Mouse (Mus musculus) forebrain, embryonic 14.5 days (tissue): ENCODE measurements around the gene Tchp. TPM values are rescaled to one million over a fixed set of nuclear protein-coding genes. Genes with fewer than 3 reads are reported as not detected.

Experiments used
- ATAC-seq: fragments of 200-750 bp; cut with Nextera tagmentation; 2 replicates; pipeline ENCODE4 v1.8.0; 2017; ENCODE audit warnings: mild to moderate bottlenecking, moderate library complexity
- DNase-seq: peaks from one replicate; pipeline ENCODE4 v3.0.0-alpha.2; 2015; ENCODE audit warnings: low spot score
- H3K27ac ChIP-seq: fragments of 300-500 bp; sonication (generic); 2 replicates; pipeline ENCODE4 v1.5.1; 2014; ENCODE audit warnings: low read depth, mild to moderate bottlenecking, control low read depth, low read length, moderate library complexity
- H3K27me3 ChIP-seq: fragments of 300-500 bp; sonication (generic); replicated peaks from 2 replicates; pipeline ENCODE4 v1.6.1; 2014; ENCODE audit warnings: low read length, control low read depth, mixed read lengths; ENCODE audit not compliant: control insufficient read depth, insufficient read depth
- H3K36me3 ChIP-seq: fragments of 300-500 bp; sonication (generic); 2 replicates; pipeline ENCODE4 v1.6.1; 2014; ENCODE audit warnings: low read length, control low read depth; ENCODE audit not compliant: control insufficient read depth, insufficient read depth
- H3K4me1 ChIP-seq: fragments of 300-500 bp; sonication (generic); 2 replicates; pipeline ENCODE4 v1.6.1; 2014; ENCODE audit warnings: antibody characterized with exemption, low read length, control low read depth; ENCODE audit not compliant: control insufficient read depth, insufficient read depth
- H3K4me2 ChIP-seq: fragments of 300-500 bp; sonication (generic); 2 replicates; pipeline ENCODE4 v1.6.1; 2014; ENCODE audit warnings: mild to moderate bottlenecking, control low read depth, low read length
- H3K4me3 ChIP-seq: fragments of 300-500 bp; sonication (generic); 2 replicates; pipeline ENCODE4 v1.5.1; 2014; ENCODE audit warnings: low read depth, low read length, control low read depth
- H3K9ac ChIP-seq: fragments of 300-500 bp; sonication (generic); 2 replicates; pipeline ENCODE4 v1.6.1; 2014; ENCODE audit warnings: mild to moderate bottlenecking, low read length, control low read depth, moderate library complexity
- H3K9me3 ChIP-seq: fragments of 300-500 bp; sonication (generic); replicated peaks from 2 replicates; pipeline ENCODE4 v1.6.1; 2016; ENCODE audit warnings: low read length, control low read depth, mixed read lengths; ENCODE audit not compliant: control insufficient read depth
- WGBS: fragments of 180-500 bp; shearing (Covaris S2); extraction: QIAGEN DNeasy Blood & Tissue Kit; methylation state at CpG from one replicate; pipeline ENCODE4 v1.1.7; 2014; 5-methylcytosine and 5-hydroxymethylcytosine counted together
- polyA plus RNA-seq: library from polyadenylated mRNA; unstranded; fragments of >200 nt; fragmentation: Nextera tagmentation; extraction: Ambion mirVana; gene quantifications from 2 replicates; pipeline ENCODE4 v1.2.1, GENCODE M21; 2014

The Tchp gene
- polyA plus RNA-seq, 1 experiment from 2014 or later = 7.1 TPM

GRCm38 (mm10) chr5:114721969-114722368 lies 14.4 kb downstream of the Tchp start:
- no peaks in the 10 kb centered on the region for H3K27me3 ChIP-seq
- no peak overlapping the region for H3K4me3 ChIP-seq
- H3K4me2 ChIP-seq = no peak overlapping the region
- no peak for DNase-seq
- no peaks in the 10 kb centered on the region for H3K4me1 ChIP-seq
- H3K9me3 ChIP-seq = no peaks in the 10 kb centered on the region
- H3K27ac ChIP-seq = no peak overlapping the region
- 96% methylated on average over 10 of the region's 10 CpGs for WGBS
- no peak for ATAC-seq
- peaks cover 64% of the 10 kb centered on the region for H3K36me3 ChIP-seq
- no peak overlapping the region for H3K9ac ChIP-seq

GRCm38 (mm10) chr5:114722846-114723245 lies 15.3 kb downstream of the Tchp start:
- H3K4me1 ChIP-seq = no peaks in the 10 kb centered on the region
- H3K36me3 ChIP-seq = peaks cover 63% of the 10 kb centered on the region
- no peak overlapping the region for H3K9ac ChIP-seq
- H3K27ac ChIP-seq = peak overlapping the region; percentile 35; the same call in 1 of the 2 replicates
- no peaks in the 10 kb centered on the region for H3K9me3 ChIP-seq
- no peak for DNase-seq
- no peaks in the 10 kb centered on the region for H3K27me3 ChIP-seq
- H3K4me3 ChIP-seq = no peak overlapping the region
- WGBS = 93% methylated on average over 13 of the region's 13 CpGs
- ATAC-seq = no peak
- no peak overlapping the region for H3K4me2 ChIP-seq

GRCm38 (mm10) chr5:114728160-114728559 lies 20.6 kb downstream of the Tchp start:
- no peak overlapping the region for H3K4me3 ChIP-seq
- 81% methylated on average over 10 of the region's 10 CpGs for WGBS
- H3K27me3 ChIP-seq = no peaks in the 10 kb centered on the region
- H3K9me3 ChIP-seq = no peaks in the 10 kb centered on the region
- DNase-seq (no peak), ATAC-seq (no peak)
- no peak overlapping the region for H3K27ac ChIP-seq
- H3K36me3 ChIP-seq = peaks cover 61% of the 10 kb centered on the region
- H3K4me2 ChIP-seq = no peak overlapping the region
- no peak overlapping the region for H3K9ac ChIP-seq
- H3K4me1 ChIP-seq = no peaks in the 10 kb centered on the region

GRCm38 (mm10) chr5:114730129-114730528 lies 22.6 kb downstream of the Tchp start:
- Histone ChIP-seq H3K4me1 (no peaks in the 10 kb centered on the region), H3K36me3 (peaks cover 73% of the 10 kb centered on the region), H3K27ac (no peak overlapping the region), H3K9me3 (no peaks in the 10 kb centered on the region), H3K4me2 (no peak overlapping the region), H3K4me3 (no peak overlapping the region), H3K27me3 (no peaks in the 10 kb centered on the region), H3K9ac (no peak overlapping the region)
- DNase-seq = no peak
- WGBS = 83% methylated on average over 10 of the region's 10 CpGs
- ATAC-seq = no peak

GRCm38 (mm10) chr5:114731498-114731897 lies 23.9 kb downstream of the Tchp start:
- no peak overlapping the region for H3K4me2 ChIP-seq
- H3K27me3 ChIP-seq = no peaks in the 10 kb centered on the region
- no peak for DNase-seq
- no peaks in the 10 kb centered on the region for H3K9me3 ChIP-seq
- no peak overlapping the region for H3K4me3 ChIP-seq
- H3K36me3 ChIP-seq = peaks cover 86% of the 10 kb centered on the region
- H3K4me1 ChIP-seq = no peaks in the 10 kb centered on the region
- no peak overlapping the region for H3K9ac ChIP-seq
- whole genome bisulfite sequencing = 66% methylated on average over 6 of the region's 6 CpGs
- H3K27ac ChIP-seq = no peak overlapping the region
- no peak for ATAC-seq

- no peak overlapping the region for H3K9ac ChIP-seq
Measured at GRCm38 (mm10) chr5:114731969-114732368, 24.4 kb downstream of the Tchp start.

GRCm38 (mm10) chr5:114733606-114734005 lies 26.0 kb downstream of the Tchp start:
- peaks cover 93% of the 10 kb centered on the region for H3K36me3 ChIP-seq

More at GRCm38 (mm10) chr5:114731969-114732368, 24.4 kb downstream of the Tchp start:
- 94% methylated on average over 15 of the region's 15 CpGs for WGBS
- ATAC-seq (no peak), DNase-seq (no peak)
- Histone ChIP-seq H3K27me3 (no peaks in the 10 kb centered on the region), H3K4me2 (no peak overlapping the region), H3K36me3 (peaks cover 91% of the 10 kb centered on the region), H3K4me3 (no peak overlapping the region), H3K27ac (no peak overlapping the region), H3K9me3 (no peaks in the 10 kb centered on the region), H3K4me1 (no peaks in the 10 kb centered on the region)

GRCm38 (mm10) chr5:114737090-114737887 lies 29.7 kb downstream of the Tchp start:
- H3K27me3 ChIP-seq = no peaks in the 10 kb centered on the region
- H3K9ac ChIP-seq = no peak overlapping the region
- no peaks in the 10 kb centered on the region for H3K4me1 ChIP-seq
- no peaks in the 10 kb centered on the region for H3K9me3 ChIP-seq
- H3K36me3 ChIP-seq = peaks cover 94% of the 10 kb centered on the region
- H3K27ac ChIP-seq = no peak overlapping the region
- 86% methylated on average over 21 of the region's 21 CpGs for WGBS
- no peak for ATAC-seq
- H3K4me2 ChIP-seq = no peak overlapping the region
- no peak for DNase-seq
- H3K4me3 ChIP-seq = no peak overlapping the region

More at GRCm38 (mm10) chr5:114733606-114734005, 26.0 kb downstream of the Tchp start:
- no peak overlapping the region for H3K4me3 ChIP-seq
- no peak overlapping the region for H3K4me2 ChIP-seq
- DNase-seq (no peak), ATAC-seq (no peak)
- WGBS = 94% methylated on average over 15 of the region's 15 CpGs
- no peaks in the 10 kb centered on the region for H3K9me3 ChIP-seq
- H3K4me1 ChIP-seq = no peaks in the 10 kb centered on the region
- no peak overlapping the region for H3K27ac ChIP-seq
- H3K27me3 ChIP-seq = no peaks in the 10 kb centered on the region
- no peak overlapping the region for H3K9ac ChIP-seq

- Histone ChIP-seq H3K9ac (no peak overlapping the region), H3K4me1 (no peaks in the 10 kb centered on the region), H3K4me2 (no peak overlapping the region), H3K27me3 (no peaks in the 10 kb centered on the region), H3K27ac (no peak overlapping the region), H3K4me3 (no peak overlapping the region), H3K9me3 (no peaks in the 10 kb centered on the region), H3K36me3 (peaks cover 95% of the 10 kb centered on the region)
- ATAC-seq (no peak), DNase-seq (no peak)
- WGBS = 89% methylated on average over 12 of the region's 12 CpGs
Measured at GRCm38 (mm10) chr5:114738707-114739241, 31.2 kb downstream of the Tchp start.
